Mouse (Mus musculus) left cerebral cortex, adult 9 months (tissue): ENCODE data around the gene Lrmda.

ENCODE experiments used
- DNase-seq, 2 experiments: peaks; one replicate each; pipeline ENCODE4 v3.0.0; 2022; ENCODE audit warnings: low spot score in 2 of 2

The Lrmda gene

GRCm38 (mm10) chr14:22326218-22326964 is 306.9 kb downstream of the Lrmda start:
- DNase-seq = no peak

GRCm38 (mm10) chr14:22329191-22329590 is 309.7 kb downstream of the Lrmda start:
- no peak for DNase-seq

- no peak for DNase-seq
Observed at GRCm38 (mm10) chr14:22335101-22335820, 315.7 kb downstream of the Lrmda start.

- peak; percentile 23 to 24 for DNase-seq
Observed at GRCm38 (mm10) chr14:22339176-22339575, 319.7 kb downstream of the Lrmda start.

- no peak for DNase-seq
Observed at GRCm38 (mm10) chr14:22343357-22343756, 323.8 kb downstream of the Lrmda start.

- no peak for DNase-seq
Observed at GRCm38 (mm10) chr14:22345248-22345647, 325.7 kb downstream of the Lrmda start.

GRCm38 (mm10) chr14:22353626-22354025 is 334.1 kb downstream of the Lrmda start:
- DNase-seq = no peak

GRCm38 (mm10) chr14:22354769-22355574 is 335.5 kb downstream of the Lrmda start:
- no peak for DNase-seq

GRCm38 (mm10) chr14:22357991-22358503 is 338.5 kb downstream of the Lrmda start:
- no peak for DNase-seq

GRCm38 (mm10) chr14:22364010-22364748 is 344.7 kb downstream of the Lrmda start:
- DNase-seq = peak; percentile 27 to 48

- peak in 1 of 2 experiments; percentile 12 for DNase-seq
Observed at GRCm38 (mm10) chr14:22364771-22365355, 345.4 kb downstream of the Lrmda start.

- no peak for DNase-seq
Observed at GRCm38 (mm10) chr14:22367615-22368014, 348.1 kb downstream of the Lrmda start.

GRCm38 (mm10) chr14:22371136-22371535 is 351.6 kb downstream of the Lrmda start:
- DNase-seq = no peak

GRCm38 (mm10) chr14:22372666-22373360 is 353.3 kb downstream of the Lrmda start:
- no peak for DNase-seq

GRCm38 (mm10) chr14:22373361-22373745 is 353.8 kb downstream of the Lrmda start:
- no peak for DNase-seq

- DNase-seq = no peak
Observed at GRCm38 (mm10) chr14:22377148-22377547, 357.6 kb downstream of the Lrmda start.

- no peak for DNase-seq
Observed at GRCm38 (mm10) chr14:22382101-22382500, 362.6 kb downstream of the Lrmda start.

- no peak for DNase-seq
Observed at GRCm38 (mm10) chr14:22393616-22394015, 374.1 kb downstream of the Lrmda start.

GRCm38 (mm10) chr14:22402411-22402810 is 382.9 kb downstream of the Lrmda start:
- DNase-seq = no peak

- no peak for DNase-seq
Observed at GRCm38 (mm10) chr14:22406623-22407022, 387.1 kb downstream of the Lrmda start.
